9 mouse cellular contexts compared by ENCODE assay signal in genomic region chr5:23830897-23831752, GRCm38 (mm10). TPM values are rescaled to one million over a fixed set of nuclear protein-coding genes. Genes with fewer than 3 reads are reported as not detected.
A peak's percentile ranks its signal among the peaks of the same experiment; 100 is the strongest.
DNase-seq lines count a peak whose midpoint lies in the region; ATAC-seq and TF ChIP-seq lines count a peak whose summit lies in the region.
"Had no signal": no experiment of that assay in that cellular context is flagged by ENCODE, and none has a peak within 500 bp of the region (broad histone marks: within the 10 kb centered on the region; RNA-seq: fewer than 3 reads in every experiment).

No protein-coding gene starts in this region.

- TF ChIP-seq CTCF in hindbrain, postnatal 0 days (IDR thresholded peaks at IDR 0.05; ENCODE audit: low read depth): no peak

- peak overlapping the region; percentile 15; the same call in 1 of the 2 replicates for H3K4me2 ChIP-seq in forebrain, embryonic 12.5 days
- peak overlapping the region; percentile 31; the same call in 1 of the 2 replicates for H3K4me2 ChIP-seq in hindbrain, postnatal 0 days (ENCODE audit: low read depth, low read length)
- H3K4me2 ChIP-seq in liver, embryonic 12.5 days: peak overlapping the region; percentile 25; the same call in 1 of the 2 replicates

- no peak overlapping the region for H3K9ac ChIP-seq in forebrain, embryonic 12.5 days
- no peak overlapping the region for H3K9ac ChIP-seq in hindbrain, postnatal 0 days (replicated peaks; ENCODE audit: low read length)
- H3K9ac ChIP-seq in liver, embryonic 12.5 days: no peak overlapping the region

- 0 out of 2 replicates have a peak, but pooled peaks cover 3% of the 10 kb centered on the region for H3K9me3 ChIP-seq in forebrain, embryonic 12.5 days
- H3K9me3 ChIP-seq in hindbrain, postnatal 0 days (ENCODE audit: low read length): no peaks in the 10 kb centered on the region
- no peaks in the 10 kb centered on the region for H3K9me3 ChIP-seq in liver, embryonic 12.5 days (replicated peaks)

- DNase-seq in frontal cortex, adult 2 months (ENCODE audit: extremely low spot score in 1 of 2, low spot score in 1 of 2): no peak
- peak; percentile 14 for DNase-seq in Muller cell, postnatal 12 days (ENCODE audit: inconsistent ontology term)
- DNase-seq in hindbrain, postnatal 0 days (ENCODE audit: low spot score): peak; percentile 49
- peak; percentile 30 for DNase-seq in right cerebral cortex, postnatal 25 days
- DNase-seq in spleen, postnatal 14 days (ENCODE audit: low spot score in 2 of 2): no peak

- H3K27ac ChIP-seq in forebrain, embryonic 12.5 days: no peak overlapping the region
- no peak overlapping the region for H3K27ac ChIP-seq in hindbrain, postnatal 0 days
- H3K27ac ChIP-seq in liver, embryonic 12.5 days: no peak overlapping the region
- H3K27ac ChIP-seq: macrophage had no signal

- WGBS in forebrain, embryonic 12.5 days: 49% methylated on average over 58 of the region's 58 CpGs
- WGBS in hindbrain, postnatal 0 days: 40% methylated on average over 58 of the region's 58 CpGs
- 26% methylated on average over 58 of the region's 58 CpGs for WGBS in liver, embryonic 12.5 days (ENCODE audit: insufficient replicate concordance)

- H3K4me3 ChIP-seq in forebrain, embryonic 12.5 days (replicated peaks): peak overlapping the region; percentile 23
- H3K4me3 ChIP-seq in hindbrain, postnatal 0 days (ENCODE audit: low read length): peak overlapping the region; percentile 8; the same call in 1 of the 2 replicates
- H3K4me3 ChIP-seq in liver, embryonic 12.5 days: peak overlapping the region; percentile 11

- peak; percentile 50 for ATAC-seq in frontal cortex, adult (ENCODE audit: low TSS enrichment)
- no peak for ATAC-seq in forebrain, embryonic 12.5 days (ENCODE audit: low FRiP score)
- no peak; the same call in 1 of the 2 replicates for ATAC-seq in hindbrain, postnatal 0 days
- no peak for ATAC-seq in liver, embryonic 12.5 days

- H3K27me3 ChIP-seq in forebrain, embryonic 12.5 days: peaks cover 21% of the 10 kb centered on the region
- no peaks in the 10 kb centered on the region; the same call in 1 of the 2 replicates for H3K27me3 ChIP-seq in hindbrain, postnatal 0 days (ENCODE audit: insufficient read depth, low read length)
- H3K27me3 ChIP-seq in liver, embryonic 12.5 days (replicated peaks): peaks cover 53% of the 10 kb centered on the region

- H3K4me1 ChIP-seq in forebrain, embryonic 12.5 days: no peaks in the 10 kb centered on the region; the same call in 1 of the 2 replicates
- H3K4me1 ChIP-seq in hindbrain, postnatal 0 days (ENCODE audit: insufficient read depth, low read length): no peaks in the 10 kb centered on the region
- no peaks in the 10 kb centered on the region for H3K4me1 ChIP-seq in liver, embryonic 12.5 days

- no peaks in the 10 kb centered on the region for H3K36me3 ChIP-seq in forebrain, embryonic 12.5 days (replicated peaks)
- no peaks in the 10 kb centered on the region for H3K36me3 ChIP-seq in hindbrain, postnatal 0 days (ENCODE audit: insufficient read depth, low read length)
- H3K36me3 ChIP-seq in liver, embryonic 12.5 days: no peaks in the 10 kb centered on the region

RNA-seq across cellular contexts. Expression of gene Tomm7, which starts 12.8 kb away (rescaled TPM):
- polyA plus RNA-seq in frontal cortex, adult 2 months (2012; rRNA removed): 89.0 and 107 TPM in 2 replicates
- polyA plus RNA-seq in forebrain, embryonic 12.5 days (2016; fragmentation: Nextera tagmentation; extraction: Ambion mirVana): 121 and 134 TPM in 2 replicates
- 7.5 and 10.1 TPM in 2 replicates for total RNA-seq in hindbrain, postnatal 0 days (2014; rRNA removed)
- 92.2 and 101 TPM in 2 replicates for polyA plus RNA-seq in hindbrain, postnatal 0 days (2015; fragmentation: Nextera tagmentation; extraction: Ambion mirVana)
- 99.0 and 101 TPM in 2 replicates for polyA plus RNA-seq in liver, embryonic 12.5 days (2016; fragmentation: Nextera tagmentation; extraction: Ambion mirVana)

RNA-seq across cellular contexts. Expression of gene Rint1, which starts 43.6 kb away (rescaled TPM):
- polyA plus RNA-seq in frontal cortex, adult 2 months (2012; rRNA removed): 15.4 and 18.1 TPM in 2 replicates
- polyA plus RNA-seq in forebrain, embryonic 12.5 days (2016; fragmentation: Nextera tagmentation; extraction: Ambion mirVana): 30.7 and 37.7 TPM in 2 replicates
- total RNA-seq in hindbrain, postnatal 0 days (2014; rRNA removed): 22.6 and 26.5 TPM in 2 replicates
- polyA plus RNA-seq in hindbrain, postnatal 0 days (2015; fragmentation: Nextera tagmentation; extraction: Ambion mirVana): 24.0 and 26.4 TPM in 2 replicates
- 35.5 and 35.9 TPM in 2 replicates for polyA plus RNA-seq in liver, embryonic 12.5 days (2016; fragmentation: Nextera tagmentation; extraction: Ambion mirVana)

RNA-seq across cellular contexts. Expression of gene Pus7, which starts 47.6 kb away (rescaled TPM):
- polyA plus RNA-seq in frontal cortex, adult 2 months (2012; rRNA removed): 18.5 and 21.2 TPM in 2 replicates
- 26.7 and 28.9 TPM in 2 replicates for polyA plus RNA-seq in forebrain, embryonic 12.5 days (2016; fragmentation: Nextera tagmentation; extraction: Ambion mirVana)
- 8.7 and 11.0 TPM in 2 replicates for total RNA-seq in hindbrain, postnatal 0 days (2014; rRNA removed)
- 14.4 and 15.4 TPM in 2 replicates for polyA plus RNA-seq in hindbrain, postnatal 0 days (2015; fragmentation: Nextera tagmentation; extraction: Ambion mirVana)
- polyA plus RNA-seq in liver, embryonic 12.5 days (2016; fragmentation: Nextera tagmentation; extraction: Ambion mirVana): 35.6 and 37.6 TPM in 2 replicates

Comparison
In these comparisons a context has a peak if more than half of its experiments do, and no peak if none do; other contexts are left out.
1. DNase-seq: peak in Muller cell, postnatal 12 days (single experiment), hindbrain, postnatal 0 days (single experiment) and right cerebral cortex, postnatal 25 days (single experiment); none in frontal cortex, adult 2 months (0 of 2) and spleen, postnatal 14 days (0 of 2).
2. Peak in every context shown above with its lines, with median percentiles within 50 percentile points of each other: H3K4me2 ChIP-seq and H3K4me3 ChIP-seq.